Comparison of ENCODE assay signal across 8 mouse cellular contexts in genomic region chr17:78604431-78604830, GRCm38 (mm10).
DNase-seq lines count a peak whose midpoint lies in the region; ATAC-seq lines count a peak whose summit lies in the region.

No protein-coding gene starts in this region.

- no peaks in the 10 kb centered on the region for H3K36me3 ChIP-seq in kidney, embryonic 16.5 days (ENCODE audit: insufficient read depth, low read length)

- H3K27me3 ChIP-seq in kidney, embryonic 16.5 days (ENCODE audit: insufficient read depth, low read length), result no peaks in the 10 kb centered on the region

- H3K27ac ChIP-seq in kidney, embryonic 16.5 days (ENCODE audit: low read length), result no peak overlapping the region

- no peaks in the 10 kb centered on the region for H3K9me3 ChIP-seq in kidney, embryonic 16.5 days (ENCODE audit: low read length)

- H3K4me1 ChIP-seq in kidney, embryonic 16.5 days (ENCODE audit: insufficient read depth, low read length), result no peaks in the 10 kb centered on the region

- no peak overlapping the region for H3K4me3 ChIP-seq in kidney, embryonic 16.5 days (ENCODE audit: low read length)

- ATAC-seq in kidney, embryonic 16.5 days (ENCODE audit: low FRiP score, low TSS enrichment), result no peak
- ATAC-seq in megakaryocyte progenitor cell, adult 5-6 weeks (replicated peaks; ENCODE audit: poor library complexity), result peak; percentile 87

- no peak overlapping the region for H3K4me2 ChIP-seq in kidney, embryonic 16.5 days (replicated peaks; ENCODE audit: low read depth, low read length)

- DNase-seq in kidney, adult 11 months, result peak; percentile 23
- peak; percentile 41 to 58 for DNase-seq in CD8-positive naive resting alpha-beta T cell, adult 2 months (ENCODE audit: low read depth in 2 of 2, low spot score in 2 of 2)
- peak; percentile 42 to 59 for DNase-seq in adrenal gland, adult 18-20 months (ENCODE audit: low spot score in 2 of 2)
- peak; percentile 34 for DNase-seq in embryo, embryonic 11.5 days (ENCODE audit: low read depth, low spot score)
- peak; percentile 53 for DNase-seq in kidney, postnatal 14 days
- peak; percentile 71 for DNase-seq in thymus, postnatal 14 days

- H3K9ac ChIP-seq in kidney, embryonic 16.5 days (replicated peaks; ENCODE audit: low read length), result no peak overlapping the region

- WGBS in kidney, embryonic 16.5 days, result 74% methylated on average over 6 of the region's 6 CpGs
